Mouse (Mus musculus) heart, adult 2 months (tissue): ENCODE data around the gene Phactr2. TPM values are rescaled to one million over a fixed set of nuclear protein-coding genes. Genes with fewer than 3 reads are reported as not detected.

ENCODE experiments used
- DNase-seq, 2 experiments: peaks; one replicate each; pipeline ENCODE4 v3.0.0; 2021
- H3K27ac ChIP-seq: fragments of 200-600 bp; 2 replicates; pipeline ENCODE4 v1.8.1; 2022
- H3K27me3 ChIP-seq: fragments of 200-500 bp; 2 replicates; pipeline ENCODE4 v1.6.1; 2012; ENCODE audit warnings: mild to moderate bottlenecking, low read length, inconsistent platforms, mixed read lengths; ENCODE audit not compliant: control insufficient read depth, insufficient read depth
- H3K36me3 ChIP-seq: fragments of 200-500 bp; 2 replicates; pipeline ENCODE4 v1.6.1; 2012; ENCODE audit warnings: low read length, inconsistent platforms; ENCODE audit not compliant: control insufficient read depth, insufficient read depth
- H3K4me1 ChIP-seq: fragments of 200-500 bp; 2 replicates; pipeline ENCODE4 v1.6.1; 2011; ENCODE audit warnings: low read length; ENCODE audit not compliant: control insufficient read depth, insufficient read depth
- H3K4me3 ChIP-seq: fragments of 200-600 bp; 2 replicates; pipeline ENCODE4 v1.8.1; 2022
- H3K79me2 ChIP-seq: fragments of 200-500 bp; replicated peaks from 2 replicates; pipeline ENCODE4 v1.6.1; 2012; ENCODE audit warnings: mild to moderate bottlenecking, inconsistent platforms, low read length, moderate library complexity, mixed read lengths; ENCODE audit not compliant: control insufficient read depth, insufficient read depth
- H3K9ac ChIP-seq: fragments of 200-500 bp; 2 replicates; pipeline ENCODE4 v1.6.1; 2012; ENCODE audit warnings: low read depth, mild to moderate bottlenecking, control low read depth, inconsistent platforms, low read length, mixed read lengths
- CTCF ChIP-seq: fragments of 200-600 bp; IDR thresholded peaks from 2 replicates; pipeline ENCODE4 v1.8.1; 2022; ENCODE audit warnings: antibody characterized with exemption, mild to moderate bottlenecking, moderate library complexity
- EP300 ChIP-seq: fragments of 200-500 bp; IDR thresholded peaks from 2 replicates; pipeline ENCODE4 v1.6.1; 2011; ENCODE audit warnings: low read depth, low read length, control low read depth; ENCODE audit not compliant: insufficient read depth
- POLR2A ChIP-seq: fragments of 200-500 bp; IDR thresholded peaks from 2 replicates; pipeline ENCODE4 v1.6.1; 2011; ENCODE audit warnings: mild to moderate bottlenecking, low read depth, low read length, control low read depth; ENCODE audit not compliant: insufficient read depth
- whole genome bisulfite sequencing: fragments of 180-500 bp; shearing (Covaris S2); methylation state at CpG from one replicate; pipeline ENCODE4 v1.1.7; 2018; 5-methylcytosine and 5-hydroxymethylcytosine counted together
- intact Hi-C: fragments of 180-260 bp; cut with DNase I; formaldehyde crosslinking; loops from one replicate; pipeline ENCODE4 v1.15.1; 2025
- polyA plus RNA-seq: library from polyadenylated mRNA; depleted of rRNA; stranded (reverse); fragments of >200 nt; gene quantifications from 2 replicates; pipeline ENCODE4 v1.2.3, GENCODE M21; 2012
- total RNA-seq, 2 experiments: library from RNA; stranded (reverse); gene quantifications; 2 replicates each; pipeline ENCODE4 v1.2.3; 2021

The Phactr2 gene
- total and polyA plus RNA-seq, 3 experiments, result 15.2 to 49.3 (median 47.7) TPM

DNA sequence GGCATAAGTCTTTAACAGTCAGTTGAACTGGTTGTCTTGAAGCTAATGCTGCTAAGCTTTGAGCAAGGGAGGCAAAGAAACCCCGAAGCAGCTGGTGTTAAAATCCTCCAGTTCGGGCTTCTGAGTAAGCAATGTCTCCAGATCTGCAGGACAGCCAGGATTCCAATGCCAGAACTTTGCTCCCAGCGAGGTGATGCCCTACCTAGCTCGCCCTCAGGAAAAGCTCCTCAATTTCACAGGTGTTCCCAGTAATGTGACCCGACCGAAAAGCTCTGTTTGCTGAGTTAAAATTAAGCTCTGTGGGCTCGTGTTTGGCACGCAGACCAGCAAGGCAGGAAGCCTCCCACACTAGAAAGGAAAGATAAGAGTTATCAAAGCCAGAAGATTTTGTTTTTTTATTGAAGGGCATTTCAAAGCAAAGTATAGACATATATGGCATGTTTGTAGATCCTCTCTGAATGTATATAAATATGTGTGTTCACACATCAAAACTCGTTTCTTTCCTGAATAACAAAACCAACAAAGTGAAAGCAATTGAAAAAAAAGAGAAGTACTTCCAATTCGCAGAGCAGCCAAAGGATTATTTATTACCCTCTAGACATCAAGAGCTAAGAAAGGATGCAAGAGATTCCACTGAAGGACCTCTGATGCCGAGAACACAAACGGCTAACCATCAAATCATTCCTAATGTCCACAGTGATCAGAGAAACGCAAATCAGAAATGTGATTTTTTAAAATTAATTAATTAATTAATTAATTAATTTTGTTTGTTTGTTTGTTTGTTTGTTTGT, 20.8 kb downstream of the Phactr2 start:
- Histone ChIP-seq H3K27ac (no peak overlapping the region), H3K4me3 (no peak overlapping the region), H3K9ac (no peak overlapping the region), H3K79me2 (no peaks in the 10 kb centered on the region), H3K4me1 (no peaks in the 10 kb centered on the region; the same call in 1 of the 2 replicates), H3K27me3 (no peaks in the 10 kb centered on the region), H3K36me3 (no peaks in the 10 kb centered on the region)
- intact Hi-C loops, result no loop called here
- no peak for DNase-seq
- 41% methylated on average over 13 of the region's 13 CpGs for WGBS
- TF ChIP-seq POLR2A, result no peak
- no peak for TF ChIP-seq EP300
- TF ChIP-seq CTCF, result no peak

DNA sequence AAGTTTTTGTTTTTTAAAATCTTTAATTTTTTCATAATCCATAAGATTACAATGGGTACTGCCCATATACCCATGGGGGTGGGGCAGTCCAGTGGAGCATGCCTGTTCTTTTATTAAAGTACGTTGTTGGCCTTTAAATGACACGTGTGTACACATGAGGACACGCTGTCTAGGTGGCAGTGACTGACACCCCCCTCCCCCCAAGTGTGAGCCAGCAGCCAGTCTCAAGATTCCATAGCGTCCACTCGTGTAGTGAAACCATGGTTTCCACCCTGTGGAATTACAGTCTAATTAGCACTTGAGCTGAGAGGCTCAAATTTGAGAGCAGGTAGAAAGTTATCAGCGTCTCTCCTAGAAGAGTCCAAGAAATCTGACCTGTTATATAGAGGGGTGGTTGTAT, 22.6 kb downstream of the Phactr2 start:
- TF ChIP-seq CTCF, result no peak
- no peak for TF ChIP-seq POLR2A
- TF ChIP-seq EP300, result no peak
- intact Hi-C loops, result no loop called here

DNA sequence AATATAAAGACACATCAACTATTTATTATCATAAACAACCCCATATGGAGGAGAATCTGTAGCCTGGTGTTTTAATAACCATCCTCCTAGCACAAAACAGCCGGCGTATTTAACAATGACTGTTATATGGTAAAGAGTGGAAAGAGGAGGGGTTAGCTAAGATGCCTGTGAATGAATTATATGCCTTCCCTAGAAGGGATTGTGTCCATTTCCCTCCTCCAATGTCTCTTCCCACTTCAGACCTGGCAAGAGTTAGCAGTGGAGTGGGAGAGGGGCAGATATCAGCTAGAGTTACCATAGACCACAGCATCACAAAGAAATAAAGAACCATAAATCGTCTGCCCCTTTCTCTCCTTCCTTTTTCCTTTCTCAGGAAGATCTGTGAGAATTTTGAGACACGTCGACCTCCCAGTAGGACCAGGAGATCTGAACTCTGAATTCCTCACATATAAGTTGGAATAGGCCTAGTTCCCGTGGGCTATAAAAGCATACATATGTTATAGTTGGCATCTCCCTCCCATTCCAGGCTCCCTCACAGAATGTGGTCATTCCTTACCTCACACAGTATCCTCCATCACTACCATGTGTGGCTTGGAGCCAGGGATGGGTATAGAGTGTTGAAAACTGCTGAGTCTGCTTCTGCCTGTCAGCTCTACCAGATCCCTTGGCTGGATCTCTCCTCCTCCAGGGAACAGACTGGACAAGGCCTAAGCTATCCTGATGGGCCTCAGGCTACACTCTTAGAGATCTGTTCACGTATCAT, 25.7 kb downstream of the Phactr2 start:
- 82% methylated on average over 7 of the region's 7 CpGs for WGBS

More for the DNA sequence above, 22.6 kb downstream of the Phactr2 start:
- WGBS, result 87% methylated on average over 6 of the region's 6 CpGs
- Histone ChIP-seq H3K79me2 (no peaks in the 10 kb centered on the region), H3K9ac (no peak overlapping the region), H3K27ac (no peak overlapping the region), H3K36me3 (no peaks in the 10 kb centered on the region), H3K4me1 (no peaks in the 10 kb centered on the region; the same call in 1 of the 2 replicates), H3K4me3 (no peak overlapping the region), H3K27me3 (no peaks in the 10 kb centered on the region)
- DNase-seq, result no peak

DNA sequence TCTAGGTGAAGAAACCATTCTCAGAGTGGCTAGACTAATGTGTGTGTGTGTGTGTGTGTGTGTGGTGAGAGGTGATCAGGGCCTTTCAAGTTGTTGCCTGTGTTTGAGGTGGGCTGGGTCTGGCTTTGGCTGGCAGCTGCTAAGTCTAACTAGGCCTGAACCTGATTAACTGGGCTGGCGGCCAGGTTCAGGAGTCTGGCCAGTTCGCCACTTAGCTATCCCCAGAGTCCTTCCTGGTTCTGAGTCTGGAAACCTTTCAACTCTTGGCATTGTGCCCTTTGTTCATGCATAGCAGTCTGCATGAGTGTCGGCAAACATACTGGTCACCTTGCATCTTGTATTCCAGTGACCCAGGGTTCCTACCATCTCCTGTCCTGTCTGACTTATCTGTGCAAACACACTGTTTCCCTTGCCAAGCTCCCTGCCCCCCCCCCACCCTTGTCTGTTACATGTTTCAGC, 27.4 kb downstream of the Phactr2 start:
- Histone ChIP-seq H3K79me2 (no peaks in the 10 kb centered on the region), H3K4me1 (no peaks in the 10 kb centered on the region), H3K36me3 (no peaks in the 10 kb centered on the region), H3K9ac (no peak overlapping the region), H3K27me3 (no peaks in the 10 kb centered on the region), H3K4me3 (no peak overlapping the region), H3K27ac (no peak overlapping the region; the same call in 1 of the 2 replicates)
- intact Hi-C loops, result loop anchor here (5.0 kb wide), 1 partner anchor 50 kb away; the partner anchor contains the start of gene Fuca2
- TF ChIP-seq EP300 (0 out of 2 replicates have a peak, but pooled peaks have one; percentile 12), POLR2A (no peak)
- 4% methylated on average over 3 of the region's 3 CpGs for WGBS
- DNase-seq, result peak; percentile 73 to 86

More for the DNA sequence above, 25.7 kb downstream of the Phactr2 start:
- H3K27ac ChIP-seq, result no peak overlapping the region
- H3K4me1 ChIP-seq, result no peaks in the 10 kb centered on the region; the same call in 1 of the 2 replicates
- intact Hi-C loops, result loop anchor here (5.0 kb wide), 1 partner anchor 49 kb away; the partner anchor contains the start of gene Fuca2
- TF ChIP-seq CTCF, result no peak
- TF ChIP-seq POLR2A, result no peak
- TF ChIP-seq EP300, result no peak
- no peak overlapping the region for H3K9ac ChIP-seq
- H3K4me3 ChIP-seq, result no peak overlapping the region
- DNase-seq, result no peak
- no peaks in the 10 kb centered on the region for H3K36me3 ChIP-seq
- H3K27me3 ChIP-seq, result no peaks in the 10 kb centered on the region
- H3K79me2 ChIP-seq, result no peaks in the 10 kb centered on the region

DNA sequence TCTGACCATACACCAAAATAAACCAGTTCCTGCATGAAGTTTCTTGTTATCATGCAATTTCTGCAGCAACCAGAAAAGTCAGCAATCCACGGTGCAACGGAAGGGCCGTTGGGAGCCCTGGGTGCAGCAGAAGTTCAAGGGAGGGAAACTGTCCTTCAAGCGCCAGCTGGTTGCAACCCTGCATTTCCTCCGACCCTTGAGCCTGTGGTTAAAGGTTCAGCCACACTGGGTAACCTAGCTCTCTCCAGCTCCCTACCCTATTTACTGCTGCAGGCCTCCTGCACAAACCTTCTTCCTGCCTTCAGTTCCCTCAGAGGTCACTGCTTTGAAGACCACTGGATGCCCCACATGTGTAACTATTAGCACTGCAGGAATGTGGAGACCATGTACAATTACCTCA, 30.0 kb downstream of the Phactr2 start:
- Histone ChIP-seq H3K4me1 (no peaks in the 10 kb centered on the region), H3K27ac (no peak overlapping the region), H3K79me2 (no peaks in the 10 kb centered on the region), H3K27me3 (no peaks in the 10 kb centered on the region), H3K36me3 (no peaks in the 10 kb centered on the region), H3K4me3 (no peak overlapping the region), H3K9ac (no peak overlapping the region)
- TF ChIP-seq CTCF, result no peak
- no peak for TF ChIP-seq POLR2A
- TF ChIP-seq EP300, result no peak
- no peak for DNase-seq
- 83% methylated on average over 5 of the region's 5 CpGs for WGBS
- intact Hi-C loops, result no loop called here
